Mouse (Mus musculus) heart, postnatal 0 days (tissue): ENCODE measurements around the gene Fgfr2.

Experiments used
- CTCF ChIP-seq: IDR thresholded peaks from 2 replicates; pipeline ENCODE4 v1.5.1; 2016; ENCODE audit warnings: antibody characterized with exemption, control low read depth, low read depth
- EP300 ChIP-seq: IDR thresholded peaks from 2 replicates; pipeline ENCODE4 v1.6.1; 2016; ENCODE audit warnings: antibody characterized with exemption, low read depth

DNA sequence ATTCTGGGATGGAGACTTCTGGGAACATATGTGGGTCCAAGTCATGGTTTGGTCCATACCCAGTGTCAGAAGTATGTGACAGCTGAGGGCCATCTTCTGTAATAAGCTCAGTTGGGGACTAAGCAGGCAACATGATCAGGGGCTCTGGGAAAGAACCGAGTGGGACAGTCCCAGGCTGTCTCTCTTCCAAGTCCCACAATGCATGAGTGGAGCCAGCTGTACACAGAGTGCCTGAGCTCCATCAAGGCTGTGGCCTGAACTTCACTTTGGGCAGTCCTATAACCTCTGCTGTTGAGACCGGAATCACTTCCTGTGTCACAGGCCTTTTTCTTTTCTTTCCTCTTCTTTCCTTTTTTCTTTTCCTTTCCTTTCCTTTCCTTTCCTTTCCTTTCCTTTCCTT is 44.8 kb upstream of the Fgfr2 start:
- TF ChIP-seq CTCF, result no peak
- TF ChIP-seq EP300, result no peak
